Mouse (Mus musculus): Measurements from ENCODE around the gene Olfr1443. TPM values are rescaled to one million over a fixed set of nuclear protein-coding genes. Genes with fewer than 3 reads are reported as not detected.
"Not testable (repeated sequence)": the region's sequence is repeated elsewhere in the genome, so short reads cannot be mapped to it uniquely, and the experiment has no call there.

Olfr1443 gene
- polyA plus RNA-seq, 1 experiment from 2014 or later: not detected

GRCm38 (mm10) chr19:12695590-12695989 lies 17.7 kb downstream of the Olfr1443 start, which contains the start of gene Keg1:
Keg1 (plus strand) TSS chr19:12695786.
- Histone ChIP-seq H3K4me1 (no peaks in the 10 kb centered on the region), H3K27me3 (replicated peaks) (no peaks in the 10 kb centered on the region), H3K9me3 (no peaks in the 10 kb centered on the region), H3K4me2 (replicated peaks) (no peak within 1 kb of the TSS), H3K4me3 (no peak within 1 kb of the TSS), H3K27ac (no peak within 1 kb of the TSS), H3K9ac (no peak within 1 kb of the TSS), H3K36me3 (no peaks in the 10 kb centered on the region)
- ATAC-seq (ENCODE audit: low FRiP score, low read depth): no peak
- WGBS: 82% methylated on average over 3 of the region's 3 CpGs

GRCm38 (mm10) chr19:12696221-12696620 lies 18.3 kb downstream of the Olfr1443 start:
- H3K27ac ChIP-seq: no peak overlapping the region
- H3K4me3 ChIP-seq: no peak overlapping the region
- no peak overlapping the region for H3K9ac ChIP-seq
- H3K27me3 ChIP-seq (replicated peaks): no peaks in the 10 kb centered on the region
- H3K36me3 ChIP-seq: no peaks in the 10 kb centered on the region
- H3K9me3 ChIP-seq: no peaks in the 10 kb centered on the region
- H3K4me2 ChIP-seq (replicated peaks): no peak overlapping the region
- ATAC-seq (ENCODE audit: low FRiP score, low read depth): no peak
- no peaks in the 10 kb centered on the region for H3K4me1 ChIP-seq

GRCm38 (mm10) chr19:12708458-12708857 lies 30.5 kb downstream of the Olfr1443 start:
- Histone ChIP-seq H3K27ac (no peak overlapping the region), H3K27me3 (replicated peaks) (no peaks in the 10 kb centered on the region), H3K4me1 (no peaks in the 10 kb centered on the region), H3K4me2 (replicated peaks) (no peak overlapping the region), H3K4me3 (no peak overlapping the region), H3K9me3 (no peaks in the 10 kb centered on the region), H3K36me3 (no peaks in the 10 kb centered on the region), H3K9ac (no peak overlapping the region)
- WGBS: 88% methylated on average over 2 of the region's 2 CpGs
- ATAC-seq (ENCODE audit: low FRiP score, low read depth): no peak

- H3K27ac ChIP-seq: no peak overlapping the region
- ATAC-seq (ENCODE audit: low FRiP score, low read depth): no peak
- no peaks in the 10 kb centered on the region for H3K36me3 ChIP-seq
- H3K9ac ChIP-seq: no peak overlapping the region
- no peaks in the 10 kb centered on the region for H3K4me1 ChIP-seq
- H3K27me3 ChIP-seq (replicated peaks): no peaks in the 10 kb centered on the region
- no peaks in the 10 kb centered on the region for H3K9me3 ChIP-seq
- H3K4me2 ChIP-seq (replicated peaks): no peak overlapping the region
- H3K4me3 ChIP-seq: no peak overlapping the region
These were observed 31.1 kb downstream of the Olfr1443 start for GRCm38 (mm10) chr19:12708986-12709385.

GRCm38 (mm10) chr19:12719189-12719588 lies 41.3 kb downstream of the Olfr1443 start:
- no peaks in the 10 kb centered on the region for H3K4me1 ChIP-seq
- H3K9ac ChIP-seq: no peak overlapping the region
- no peak overlapping the region for H3K4me3 ChIP-seq
- no peak for ATAC-seq (ENCODE audit: low FRiP score, low read depth)
- WGBS: 84% methylated on average over 6 of the region's 6 CpGs
- H3K9me3 ChIP-seq: no peaks in the 10 kb centered on the region
- no peaks in the 10 kb centered on the region for H3K27me3 ChIP-seq (replicated peaks)
- H3K27ac ChIP-seq: no peak overlapping the region
- H3K36me3 ChIP-seq: no peaks in the 10 kb centered on the region
- H3K4me2 ChIP-seq (replicated peaks): no peak overlapping the region

DNA sequence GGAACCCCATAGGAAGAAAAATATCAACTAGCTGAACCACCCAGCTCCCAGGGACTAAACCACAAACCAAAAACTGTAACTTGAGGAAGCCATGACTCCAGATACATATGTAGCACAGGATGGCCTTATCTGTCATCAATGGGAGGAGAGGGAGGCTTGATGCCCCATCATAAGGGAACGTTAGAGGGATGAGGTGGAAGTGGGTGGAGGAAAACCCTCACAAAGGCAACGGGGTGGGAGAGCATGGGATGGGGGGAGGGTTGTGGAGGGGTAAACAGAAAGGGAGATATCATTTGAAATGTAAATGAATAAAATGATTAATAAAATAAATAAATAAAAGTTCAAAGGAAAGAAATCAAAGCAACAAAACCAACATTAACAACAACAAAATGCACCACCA lies 42.6 kb downstream of the Olfr1443 start:
- Histone ChIP-seq H3K9me3 (no peaks in the 10 kb centered on the region), H3K9ac (no peak overlapping the region), H3K27ac (no peak overlapping the region), H3K4me3 (no peak overlapping the region), H3K27me3 (replicated peaks) (no peaks in the 10 kb centered on the region), H3K36me3 (no peaks in the 10 kb centered on the region), H3K4me1 (no peaks in the 10 kb centered on the region), H3K4me2 (replicated peaks) (no peak overlapping the region)
- no peak for ATAC-seq (ENCODE audit: low FRiP score, low read depth)
- WGBS: 84% methylated on average over 2 of the region's 2 CpGs

DNA sequence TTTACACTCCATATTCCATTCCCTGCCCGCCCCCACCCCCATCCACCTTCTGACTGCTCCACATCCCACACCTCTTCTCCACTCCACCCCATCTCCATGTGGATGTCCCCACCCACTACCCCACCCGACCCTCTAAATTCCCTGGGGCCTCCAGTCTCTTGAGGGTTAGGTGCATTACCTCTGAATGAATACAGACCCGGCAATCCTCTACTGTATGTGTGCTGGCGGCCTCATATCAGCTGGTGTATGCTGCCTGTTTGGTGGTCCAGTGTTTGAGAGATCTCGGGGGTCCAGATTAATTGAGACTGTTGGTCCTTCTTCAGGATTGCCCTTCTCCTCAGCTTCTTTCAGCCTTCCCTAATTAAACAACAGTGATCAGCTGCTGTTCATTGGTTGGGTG lies 43.0 kb downstream of the Olfr1443 start:
- H3K9ac ChIP-seq; H3K9me3 ChIP-seq; ATAC-seq (ENCODE audit: low FRiP score, low read depth); H3K4me3 ChIP-seq; H3K27me3 ChIP-seq (replicated peaks); H3K4me2 ChIP-seq (replicated peaks); H3K27ac ChIP-seq; H3K4me1 ChIP-seq; H3K36me3 ChIP-seq: not testable (repeated sequence)
- WGBS: 81% methylated on average over 5 of the region's 5 CpGs

DNA sequence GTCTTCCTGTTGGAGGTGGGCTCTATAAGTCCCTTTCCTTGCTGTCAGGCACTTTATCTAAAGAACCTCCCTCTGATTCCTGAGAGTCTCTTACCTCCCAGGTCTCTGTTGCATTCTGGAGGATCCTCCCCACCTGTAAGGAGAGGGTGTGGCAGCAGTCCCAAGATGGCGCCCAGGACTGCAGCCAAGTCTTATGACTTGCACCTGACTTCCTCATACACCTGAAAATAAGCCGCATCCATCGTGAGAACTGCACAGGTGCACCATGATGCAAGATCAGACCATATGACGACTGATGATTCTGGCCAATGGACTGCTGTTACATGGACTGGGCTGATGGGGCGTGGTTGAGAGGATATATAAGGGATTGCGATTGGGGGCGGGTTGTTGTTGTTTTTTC lies 43.7 kb downstream of the Olfr1443 start:
- not testable (repeated sequence) for H3K4me3 ChIP-seq

GRCm38 (mm10) chr19:12722308-12722707 lies 44.4 kb downstream of the Olfr1443 start:
- H3K9me3 ChIP-seq: no peaks in the 10 kb centered on the region
- no peak overlapping the region for H3K27ac ChIP-seq
- H3K9ac ChIP-seq: no peak overlapping the region
- H3K4me2 ChIP-seq (replicated peaks): no peak overlapping the region
- no peaks in the 10 kb centered on the region for H3K27me3 ChIP-seq (replicated peaks)
- WGBS: 68% methylated on average over 3 of the region's 3 CpGs
- no peaks in the 10 kb centered on the region for H3K4me1 ChIP-seq
- no peak for ATAC-seq (ENCODE audit: low FRiP score, low read depth)
- no peak overlapping the region for H3K4me3 ChIP-seq
- H3K36me3 ChIP-seq: no peaks in the 10 kb centered on the region

More for the DNA sequence above, 43.7 kb downstream of the Olfr1443 start:
- not testable (repeated sequence) for H3K27ac ChIP-seq; H3K27me3 ChIP-seq (replicated peaks); H3K9ac ChIP-seq; H3K4me2 ChIP-seq (replicated peaks); ATAC-seq (ENCODE audit: low FRiP score, low read depth); H3K4me1 ChIP-seq; H3K36me3 ChIP-seq; H3K9me3 ChIP-seq
- 94% methylated on average over 7 of the region's 7 CpGs for WGBS

DNA sequence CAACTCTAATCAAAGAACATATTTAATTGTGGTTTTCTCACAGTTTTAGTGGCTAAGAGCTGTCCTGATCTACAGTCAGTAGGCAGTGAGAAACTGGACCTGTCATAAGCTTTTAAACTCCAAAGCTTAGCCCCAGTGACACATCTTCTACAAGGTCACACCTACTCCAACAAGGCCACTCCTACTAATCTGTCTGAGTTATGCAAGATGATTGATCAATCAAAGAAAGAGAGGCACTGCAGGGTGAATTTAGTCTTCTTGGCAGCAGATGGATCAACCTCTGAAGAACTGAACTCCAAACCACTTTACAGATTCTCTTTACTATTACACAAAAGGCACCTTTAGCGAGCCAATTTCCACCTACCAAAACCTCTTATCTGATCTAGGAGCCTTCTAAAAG lies 47.9 kb downstream of the Olfr1443 start:
- no peak for ATAC-seq (ENCODE audit: low FRiP score, low read depth)
- 77% methylated on average over 1 of the region's 1 CpGs for WGBS
- no peak overlapping the region for H3K9ac ChIP-seq
- H3K4me1 ChIP-seq: no peaks in the 10 kb centered on the region
- H3K9me3 ChIP-seq: no peaks in the 10 kb centered on the region
- H3K27me3 ChIP-seq (replicated peaks): no peaks in the 10 kb centered on the region
- no peak overlapping the region for H3K27ac ChIP-seq
- H3K4me2 ChIP-seq (replicated peaks): no peak overlapping the region
- H3K36me3 ChIP-seq: no peaks in the 10 kb centered on the region
- H3K4me3 ChIP-seq: no peak overlapping the region

GRCm38 (mm10) chr19:12731036-12731435 lies 53.1 kb downstream of the Olfr1443 start:
- H3K9me3 ChIP-seq: no peaks in the 10 kb centered on the region
- no peaks in the 10 kb centered on the region for H3K27me3 ChIP-seq (replicated peaks)
- H3K9ac ChIP-seq: no peak overlapping the region
- ATAC-seq (ENCODE audit: low FRiP score, low read depth): no peak
- 45% methylated on average over 1 of the region's 1 CpGs for WGBS
- H3K4me3 ChIP-seq: no peak overlapping the region
- no peaks in the 10 kb centered on the region for H3K36me3 ChIP-seq
- H3K4me2 ChIP-seq (replicated peaks): no peak overlapping the region
- H3K27ac ChIP-seq: no peak overlapping the region
- no peaks in the 10 kb centered on the region for H3K4me1 ChIP-seq

GRCm38 (mm10) chr19:12731950-12732349 lies 54.0 kb downstream of the Olfr1443 start:
- WGBS: 85% methylated on average over 2 of the region's 2 CpGs
- no peak for ATAC-seq (ENCODE audit: low FRiP score, low read depth)
- H3K27ac ChIP-seq: no peak overlapping the region
- H3K36me3 ChIP-seq: no peaks in the 10 kb centered on the region
- H3K9ac ChIP-seq: no peak overlapping the region
- H3K4me3 ChIP-seq: no peak overlapping the region
- no peaks in the 10 kb centered on the region for H3K27me3 ChIP-seq (replicated peaks)
- H3K4me1 ChIP-seq: no peaks in the 10 kb centered on the region
- H3K4me2 ChIP-seq (replicated peaks): no peak overlapping the region
- no peaks in the 10 kb centered on the region for H3K9me3 ChIP-seq
